Mouse (Mus musculus): ENCODE results near the gene Pla2g3. TPM values are rescaled to one million over a fixed set of nuclear protein-coding genes. Genes with fewer than 3 reads are reported as not detected.

The Pla2g3 gene
- total RNA-seq, 2 experiments from 2014 or later = 6.9 to 19.4 TPM

- no peak for DNase-seq (ENCODE audit: extremely low spot score in 1 of 2, low spot score in 2 of 2)
- intact Hi-C loops (cut with DNase I) = no loop called here
Measured at GRCm38 (mm10) chr11:3545531-3546241, 57.6 kb downstream of the Pla2g3 start.

DNA sequence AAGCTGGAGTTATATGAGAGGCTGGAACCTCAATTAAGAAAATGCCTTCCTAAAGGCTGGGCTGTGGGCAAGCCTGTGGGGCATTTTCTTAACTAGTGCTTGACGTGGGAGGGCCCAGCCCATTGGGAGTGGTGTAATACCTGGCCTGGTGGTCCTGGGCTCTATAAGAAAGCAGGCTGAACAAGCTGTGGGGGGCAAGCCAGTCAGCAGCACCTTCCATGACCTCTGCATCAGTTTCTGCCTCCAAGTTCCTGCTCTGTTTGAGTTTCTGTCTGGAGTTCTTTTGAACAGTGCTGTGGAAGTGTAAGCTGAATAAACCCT lies 58.1 kb downstream of the Pla2g3 start:
- no peak for DNase-seq (ENCODE audit: extremely low spot score in 1 of 2, low spot score in 2 of 2)
- intact Hi-C loops (cut with DNase I) = no loop called here

- DNase-seq (ENCODE audit: extremely low spot score in 1 of 2, low spot score in 2 of 2) = no peak
- intact Hi-C loops (cut with DNase I) = no loop called here
Measured at GRCm38 (mm10) chr11:3547047-3547446, 59.0 kb downstream of the Pla2g3 start.

GRCm38 (mm10) chr11:3547969-3548368 lies 59.9 kb downstream of the Pla2g3 start:
- intact Hi-C loops (cut with DNase I) = no loop called here
- DNase-seq (ENCODE audit: extremely low spot score in 1 of 2, low spot score in 2 of 2) = peak in 1 of 2 experiments; percentile 60

DNA sequence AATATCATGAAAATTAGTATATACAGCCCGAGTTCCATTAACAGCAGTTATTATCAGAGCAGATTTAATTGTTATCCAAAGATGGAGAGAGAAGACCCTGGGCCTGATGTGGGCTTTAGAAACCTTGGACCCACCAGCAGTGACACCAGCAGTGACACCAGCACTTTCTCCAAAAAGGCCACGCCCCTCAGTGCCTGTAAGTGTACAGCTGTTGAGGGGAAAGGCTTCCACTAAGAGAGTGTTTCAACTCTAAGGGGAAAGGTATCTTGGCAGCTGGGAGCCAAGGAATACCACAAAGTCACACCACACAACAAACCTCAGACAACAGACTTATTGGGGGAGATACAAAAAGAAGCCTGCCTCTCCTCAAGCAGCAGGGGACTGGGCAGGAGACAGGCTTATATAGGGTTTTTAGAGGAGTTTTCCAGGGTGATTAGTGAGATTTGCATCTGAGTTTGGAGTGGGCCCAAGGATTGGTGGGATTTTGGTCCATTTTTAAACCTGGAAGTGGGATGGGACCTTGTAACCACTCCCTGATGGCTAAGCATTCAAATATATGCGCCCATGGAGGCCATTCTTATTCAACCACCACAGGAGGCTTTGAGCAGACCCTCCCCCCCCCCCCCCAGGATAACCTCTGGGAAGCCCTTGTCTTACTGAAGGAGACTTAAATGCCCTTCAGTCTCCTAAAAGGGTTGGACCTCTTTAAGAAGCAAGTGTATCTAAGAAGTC lies 60.6 kb downstream of the Pla2g3 start:
- no peak for DNase-seq (ENCODE audit: extremely low spot score in 1 of 2, low spot score in 2 of 2)
- intact Hi-C loops (cut with DNase I) = no loop called here

Other genes with a start within 250 kb of the Pla2g3 start
- 10 to 100 TPM; 86.9 to 88.6 TPM for gene Drg1, start 221.9 kb upstream of the Pla2g3 start, total RNA-seq (2021)
- 10 to 100 TPM; 43.3 to 46.5 TPM for gene Patz1, start 199.4 kb upstream of the Pla2g3 start, total RNA-seq (2021)
- 10 to 100 TPM; 20.5 to 24.0 TPM for gene Pik3ip1, start 157.9 kb upstream of the Pla2g3 start, total RNA-seq (2021)
- gene Limk2, start 79.1 kb upstream of the Pla2g3 start, total RNA-seq (2021) = 100 to 1,000 TPM; 123 to 126 TPM
- 10 to 100 TPM; 22.2 TPM for gene Rnf185, start 35.9 kb upstream of the Pla2g3 start, total RNA-seq (2021)
- gene Inpp5j, start 16.5 kb downstream of the Pla2g3 start, total RNA-seq (2021) = 10 to 100 TPM; 34.7 to 40.4 TPM
- 100 to 1,000 TPM; 198 TPM for gene Selenom, start 26.4 kb downstream of the Pla2g3 start, total RNA-seq (2021)
- 10 to 100 TPM; 11.8 to 14.6 TPM for gene Smtn, start 52.3 kb downstream of the Pla2g3 start, total RNA-seq (2021)
- gene Morc2a, start 160.9 kb downstream of the Pla2g3 start, total RNA-seq (2021) = 10 to 100 TPM; 49.8 to 53.1 TPM

Measured in left cerebral cortex, postnatal 10 days (tissue).